Mouse (Mus musculus): Measurements from ENCODE around the gene Prn.

- no peak for TF ChIP-seq POLR2A (IDR thresholded peaks at IDR 0.05; ENCODE audit: insufficient read length, low read depth)
- no peak for TF ChIP-seq USF1 (IDR thresholded peaks at IDR 0.05; ENCODE audit: low read depth)
- no peak for TF ChIP-seq MYOD1 (IDR thresholded peaks at IDR 0.05; ENCODE audit: control insufficient read depth in 1 of 3, insufficient read length in 2 of 3, low read depth in 2 of 3)
- no peak for TF ChIP-seq CEBPB (IDR thresholded peaks at IDR 0.05; ENCODE audit: insufficient read depth, poor library complexity, severe bottlenecking)
- no peak for TF ChIP-seq MAX (IDR thresholded peaks at IDR 0.05; ENCODE audit: low read depth)
- TF ChIP-seq E2F4 (IDR thresholded peaks at IDR 0.05; ENCODE audit: insufficient read depth): no peak
- no peak for TF ChIP-seq POLR2AphosphoS2 (IDR thresholded peaks at IDR 0.05; ENCODE audit: insufficient read length, low read depth)
- TF ChIP-seq MYOG (IDR thresholded peaks at IDR 0.05; ENCODE audit: control insufficient read depth in 1 of 3, insufficient read depth in 1 of 3, insufficient read length in 2 of 3, low read depth in 2 of 3): no peak
- no peak for TF ChIP-seq TCF12 (IDR thresholded peaks at IDR 0.05; ENCODE audit: insufficient read depth, poor library complexity, severe bottlenecking)
- TF ChIP-seq SRF (IDR thresholded peaks at IDR 0.05; ENCODE audit: control insufficient read depth, insufficient read length, low read depth): no peak
- no peak for TF ChIP-seq TCF3 (IDR thresholded peaks at IDR 0.05; ENCODE audit: insufficient read length, low read depth)
- no peak for TF ChIP-seq REST (IDR thresholded peaks at IDR 0.05; ENCODE audit: insufficient read depth, insufficient read length)
These were observed 26.6 kb upstream of the Prn start for GRCm38 (mm10) chr2:131883136-131883535.
